Mouse (Mus musculus) liver, embryonic 13.5 days (tissue): Measurements from ENCODE around the gene Gm16181. TPM values are rescaled to one million over a fixed set of nuclear protein-coding genes. Genes with fewer than 3 reads are reported as not detected.

Experiments
- ATAC-seq: fragments of 200-750 bp; cut with Nextera tagmentation; 2 replicates; pipeline ENCODE4 v1.8.0; 2017; ENCODE audit warnings: low read depth, mild to moderate bottlenecking, moderate number of reproducible peaks, moderate library complexity
- DNase-seq: peaks from one replicate; pipeline ENCODE4 v3.0.0; 2022
- H3K27ac ChIP-seq: fragments of 300-500 bp; sonication (generic); 2 replicates; pipeline ENCODE4 v1.5.1; 2015; ENCODE audit warnings: moderate library complexity, mild to moderate bottlenecking, inconsistent platforms
- H3K27me3 ChIP-seq: fragments of 300-500 bp; sonication (generic); 2 replicates; pipeline ENCODE4 v1.6.1; 2015; ENCODE audit warnings: mild to moderate bottlenecking, inconsistent platforms
- H3K36me3 ChIP-seq: fragments of 300-500 bp; sonication (generic); 2 replicates; pipeline ENCODE4 v1.6.1; 2015; ENCODE audit warnings: mild to moderate bottlenecking, inconsistent platforms
- H3K4me1 ChIP-seq: fragments of 300-500 bp; sonication (generic); replicated peaks from 2 replicates; pipeline ENCODE4 v1.6.1; 2015; ENCODE audit warnings: inconsistent platforms
- H3K4me2 ChIP-seq: fragments of 300-500 bp; sonication (generic); 2 replicates; pipeline ENCODE4 v1.6.1; 2015; ENCODE audit warnings: inconsistent platforms, mild to moderate bottlenecking, moderate library complexity
- H3K4me3 ChIP-seq: fragments of 300-500 bp; sonication (generic); replicated peaks from 2 replicates; pipeline ENCODE4 v1.5.1; 2015; ENCODE audit warnings: mild to moderate bottlenecking, inconsistent platforms
- H3K9ac ChIP-seq: fragments of 300-500 bp; sonication (generic); 2 replicates; pipeline ENCODE4 v1.6.1; 2015; ENCODE audit warnings: mild to moderate bottlenecking, inconsistent platforms
- H3K9me3 ChIP-seq: fragments of 300-500 bp; sonication (generic); replicated peaks from 2 replicates; pipeline ENCODE4 v1.6.1; 2016; ENCODE audit warnings: inconsistent platforms
- WGBS: fragments of 180-500 bp; shearing (Covaris S2); methylation state at CpG from one replicate; pipeline ENCODE4 v1.1.7; 2015; ENCODE audit not compliant: insufficient replicate concordance; 5-methylcytosine and 5-hydroxymethylcytosine counted together
- polyA plus RNA-seq: library from polyadenylated mRNA; unstranded; fragments of >200 nt; fragmentation: Nextera tagmentation; extraction: Ambion mirVana; gene quantifications from 2 replicates; pipeline ENCODE4 v1.2.1, GENCODE M21; 2015

Gm16181 gene
- polyA plus RNA-seq, result 0.36 TPM in 1 of 2 replicates, not detected in the other

- no peak within 1 kb of the TSS for H3K9ac ChIP-seq
- no peak for ATAC-seq
- H3K27me3 ChIP-seq, result no peaks in the 10 kb centered on the region
- no peak within 1 kb of the TSS for H3K4me2 ChIP-seq
- H3K4me1 ChIP-seq, result peaks cover 43% of the 10 kb centered on the region
- H3K36me3 ChIP-seq, result peaks cover 25% of the 10 kb centered on the region
- no peak for DNase-seq
- no peaks in the 10 kb centered on the region for H3K9me3 ChIP-seq
- peak within 1 kb of the TSS; percentile 67 for H3K27ac ChIP-seq
- WGBS, result 55% methylated on average over 28 of the region's 28 CpGs
- no peak within 1 kb of the TSS for H3K4me3 ChIP-seq
Measured at GRCm38 (mm10) chr17:35220156-35220952, at the start of gene Gm16181. Gm16181 (plus strand) TSS chr17:35220834.

- DNase-seq (no peak), ATAC-seq (no peak)
- WGBS, result 57% methylated on average over 11 of the region's 11 CpGs
- Histone ChIP-seq H3K27me3 (no peaks in the 10 kb centered on the region), H3K27ac (peak overlapping the region; percentile 1; the same call in 1 of the 2 replicates), H3K36me3 (no peaks in the 10 kb centered on the region), H3K9me3 (no peaks in the 10 kb centered on the region), H3K4me1 (no peaks in the 10 kb centered on the region; the same call in 1 of the 2 replicates), H3K4me3 (no peak overlapping the region), H3K4me2 (no peak overlapping the region), H3K9ac (no peak overlapping the region)
Measured at GRCm38 (mm10) chr17:35172445-35173234, 48.0 kb upstream of the Gm16181 start.

GRCm38 (mm10) chr17:35173329-35173728, 47.3 kb upstream of the Gm16181 start:
- no peaks in the 10 kb centered on the region; the same call in 1 of the 2 replicates for H3K4me1 ChIP-seq
- no peak for ATAC-seq
- no peaks in the 10 kb centered on the region for H3K9me3 ChIP-seq
- DNase-seq, result no peak
- no peak overlapping the region for H3K27ac ChIP-seq
- no peak overlapping the region for H3K9ac ChIP-seq
- H3K4me2 ChIP-seq, result no peak overlapping the region
- no peaks in the 10 kb centered on the region for H3K27me3 ChIP-seq
- no peak overlapping the region for H3K4me3 ChIP-seq
- WGBS, result 56% methylated on average over 3 of the region's 3 CpGs
- no peaks in the 10 kb centered on the region for H3K36me3 ChIP-seq

GRCm38 (mm10) chr17:35174201-35174977, 46.2 kb upstream of the Gm16181 start:
- ATAC-seq (no peak), DNase-seq (no peak)
- Histone ChIP-seq H3K9me3 (no peaks in the 10 kb centered on the region), H3K4me2 (no peak overlapping the region), H3K4me1 (no peaks in the 10 kb centered on the region; the same call in 1 of the 2 replicates), H3K27ac (no peak overlapping the region), H3K36me3 (no peaks in the 10 kb centered on the region), H3K27me3 (no peaks in the 10 kb centered on the region), H3K9ac (no peak overlapping the region), H3K4me3 (no peak overlapping the region)
- WGBS, result 50% methylated on average over 8 of the region's 8 CpGs

GRCm38 (mm10) chr17:35175382-35175781, 45.3 kb upstream of the Gm16181 start:
- H3K4me2 ChIP-seq, result no peak overlapping the region
- no peak for DNase-seq
- no peak overlapping the region for H3K9ac ChIP-seq
- H3K4me3 ChIP-seq, result no peak overlapping the region
- no peaks in the 10 kb centered on the region for H3K27me3 ChIP-seq
- H3K9me3 ChIP-seq, result no peaks in the 10 kb centered on the region
- no peaks in the 10 kb centered on the region; the same call in 1 of the 2 replicates for H3K4me1 ChIP-seq
- H3K36me3 ChIP-seq, result no peaks in the 10 kb centered on the region
- WGBS, result 67% methylated on average over 6 of the region's 6 CpGs
- no peak for ATAC-seq
- no peak overlapping the region for H3K27ac ChIP-seq

- no peaks in the 10 kb centered on the region for H3K9me3 ChIP-seq
- H3K9ac ChIP-seq, result no peak within 1 kb of the TSS
- DNase-seq (no peak), ATAC-seq (no peak)
- H3K4me3 ChIP-seq, result no peak within 1 kb of the TSS
- H3K4me1 ChIP-seq, result no peaks in the 10 kb centered on the region; the same call in 1 of the 2 replicates
- no peaks in the 10 kb centered on the region for H3K36me3 ChIP-seq
- no peaks in the 10 kb centered on the region for H3K27me3 ChIP-seq
- no peak within 1 kb of the TSS for H3K27ac ChIP-seq
- H3K4me2 ChIP-seq, result no peak within 1 kb of the TSS
- WGBS, result 58% methylated on average over 2 of the region's 2 CpGs
Measured at GRCm38 (mm10) chr17:35175968-35176367, 44.7 kb upstream of the Gm16181 start, which contains the start of gene Aif1. Aif1 (minus strand) TSS chr17:35176068.

- no peak overlapping the region for H3K4me3 ChIP-seq
- no peaks in the 10 kb centered on the region; the same call in 1 of the 2 replicates for H3K4me1 ChIP-seq
- ATAC-seq (0 out of 2 replicates have a peak, but pooled peaks have one; percentile 45), DNase-seq (peak; percentile 52)
- H3K9me3 ChIP-seq, result no peaks in the 10 kb centered on the region
- H3K36me3 ChIP-seq, result no peaks in the 10 kb centered on the region
- 9% methylated on average over 5 of the region's 5 CpGs for WGBS
- no peaks in the 10 kb centered on the region for H3K27me3 ChIP-seq
- H3K27ac ChIP-seq, result no peak overlapping the region
- H3K9ac ChIP-seq, result no peak overlapping the region
- no peak overlapping the region for H3K4me2 ChIP-seq
Measured at GRCm38 (mm10) chr17:35178528-35178927, 42.1 kb upstream of the Gm16181 start.

- WGBS, result 72% methylated on average over 5 of the region's 5 CpGs
- Histone ChIP-seq H3K9me3 (no peaks in the 10 kb centered on the region), H3K27ac (no peak overlapping the region), H3K27me3 (no peaks in the 10 kb centered on the region), H3K4me2 (no peak overlapping the region), H3K36me3 (no peaks in the 10 kb centered on the region), H3K9ac (no peak overlapping the region), H3K4me1 (peaks cover 2% of the 10 kb centered on the region; the same call in 1 of the 2 replicates), H3K4me3 (no peak overlapping the region)
- no peak for ATAC-seq
- DNase-seq, result no peak
Measured at GRCm38 (mm10) chr17:35180093-35180492, 40.5 kb upstream of the Gm16181 start.

- H3K4me2 ChIP-seq, result peak overlapping the region; percentile 67
Measured at GRCm38 (mm10) chr17:35185639-35186611, 34.7 kb upstream of the Gm16181 start.

GRCm38 (mm10) chr17:35186681-35187080, 34.0 kb upstream of the Gm16181 start:
- H3K9me3 ChIP-seq, result no peaks in the 10 kb centered on the region
- peak overlapping the region; percentile 55 for H3K4me3 ChIP-seq
- H3K9ac ChIP-seq, result 0 out of 2 replicates have a peak overlapping the region, but pooled peaks have one; percentile 53
- H3K36me3 ChIP-seq, result no peaks in the 10 kb centered on the region
- ATAC-seq, result no peak
- no peak for DNase-seq
- WGBS, result 3% methylated on average over 4 of the region's 4 CpGs
- H3K27me3 ChIP-seq, result no peaks in the 10 kb centered on the region
- peak overlapping the region; percentile 58 for H3K27ac ChIP-seq
- peak overlapping the region; percentile 67 for H3K4me2 ChIP-seq
- peaks cover 33% of the 10 kb centered on the region for H3K4me1 ChIP-seq

More at GRCm38 (mm10) chr17:35185639-35186611, 34.7 kb upstream of the Gm16181 start:
- peak overlapping the region; percentile 58 for H3K27ac ChIP-seq
- H3K4me1 ChIP-seq, result peaks cover 33% of the 10 kb centered on the region
- H3K9ac ChIP-seq, result peak overlapping the region; percentile 53; the same call in 1 of the 2 replicates
- no peaks in the 10 kb centered on the region for H3K9me3 ChIP-seq
- under 1% methylated on average over 17 of the region's 18 CpGs for WGBS
- DNase-seq, result peak; percentile 77
- no peaks in the 10 kb centered on the region for H3K36me3 ChIP-seq
- peak overlapping the region; percentile 55 for H3K4me3 ChIP-seq
- no peaks in the 10 kb centered on the region for H3K27me3 ChIP-seq
- peak; percentile 59 for ATAC-seq
